Mouse (Mus musculus): ENCODE results near the gene Rtl6.
A peak's percentile ranks its signal among the peaks of the same experiment; 100 is the strongest.

Gene Rtl6

GRCm38 (mm10) chr15:84537117-84537516 is 20.5 kb downstream of the Rtl6 start:
- DNase-seq (ENCODE audit: low spot score in 2 of 2), result peak in 1 of 2 experiments; percentile 15

- DNase-seq (ENCODE audit: low spot score in 2 of 2), result no peak
These were observed 21.0 kb downstream of the Rtl6 start for GRCm38 (mm10) chr15:84536611-84537010.

- DNase-seq (ENCODE audit: low spot score in 2 of 2), result peak in 1 of 2 experiments; percentile 33
These were observed 21.7 kb downstream of the Rtl6 start for GRCm38 (mm10) chr15:84535953-84536352.

GRCm38 (mm10) chr15:84532211-84532610 is 25.4 kb downstream of the Rtl6 start:
- DNase-seq (ENCODE audit: low spot score in 2 of 2), result no peak

GRCm38 (mm10) chr15:84531535-84531934 is 26.1 kb downstream of the Rtl6 start:
- DNase-seq (ENCODE audit: low spot score in 2 of 2), result no peak

- DNase-seq (ENCODE audit: low spot score in 2 of 2), result no peak
These were observed 30.7 kb downstream of the Rtl6 start for GRCm38 (mm10) chr15:84526921-84527320.

GRCm38 (mm10) chr15:84525222-84525883 is 32.3 kb downstream of the Rtl6 start:
- DNase-seq (ENCODE audit: low spot score in 2 of 2), result no peak

- no peak for DNase-seq (ENCODE audit: low spot score in 2 of 2)
These were observed 34.5 kb downstream of the Rtl6 start for GRCm38 (mm10) chr15:84522953-84523689.

GRCm38 (mm10) chr15:84521486-84521885 is 36.1 kb downstream of the Rtl6 start:
- DNase-seq (ENCODE audit: low spot score in 2 of 2), result no peak

- DNase-seq (ENCODE audit: low spot score in 2 of 2), result no peak
These were observed 39.1 kb downstream of the Rtl6 start for GRCm38 (mm10) chr15:84518540-84518939.

- peak in 1 of 2 experiments; percentile 50 for DNase-seq (ENCODE audit: low spot score in 2 of 2)
These were observed 44.9 kb downstream of the Rtl6 start for GRCm38 (mm10) chr15:84512626-84513296.

GRCm38 (mm10) chr15:84509981-84510380 is 47.6 kb downstream of the Rtl6 start:
- no peak for DNase-seq (ENCODE audit: low spot score in 2 of 2)

- DNase-seq (ENCODE audit: low spot score in 2 of 2), result no peak
These were observed 48.5 kb downstream of the Rtl6 start for GRCm38 (mm10) chr15:84509161-84509560.

- no peak for DNase-seq (ENCODE audit: low spot score in 2 of 2)
These were observed 51.6 kb downstream of the Rtl6 start for GRCm38 (mm10) chr15:84506026-84506425.

GRCm38 (mm10) chr15:84504895-84505294 is 52.7 kb downstream of the Rtl6 start:
- DNase-seq (ENCODE audit: low spot score in 2 of 2), result no peak
